Mouse (Mus musculus) midbrain, postnatal 0 days (tissue): ENCODE results near the gene F2r. TPM values are rescaled to one million over a fixed set of nuclear protein-coding genes. Genes with fewer than 3 reads are reported as not detected.

ENCODE experiments used
- ATAC-seq: fragments of 200-750 bp; cut with Nextera tagmentation; 2 replicates; pipeline ENCODE4 v1.8.0; 2017; ENCODE audit warnings: moderate number of reproducible peaks, mild to moderate bottlenecking, moderate TSS enrichment, moderate library complexity; ENCODE audit not compliant: low FRiP score
- DNase-seq: peaks from one replicate; pipeline ENCODE4 v3.0.0-alpha.2; 2015; ENCODE audit warnings: low spot score
- H3K27ac ChIP-seq: fragments of 300-500 bp; sonication (generic); 2 replicates; pipeline ENCODE4 v1.5.1; 2014; ENCODE audit warnings: low read depth, mild to moderate bottlenecking, low read length, mixed read lengths
- H3K27me3 ChIP-seq: fragments of 300-500 bp; sonication (generic); 2 replicates; pipeline ENCODE4 v1.6.1; 2014; ENCODE audit warnings: low read length, control low read depth, mixed read lengths; ENCODE audit not compliant: insufficient read depth
- H3K36me3 ChIP-seq: fragments of 300-500 bp; sonication (generic); 2 replicates; pipeline ENCODE4 v1.6.1; 2014; ENCODE audit warnings: low read length, control low read depth, mixed read lengths; ENCODE audit not compliant: insufficient read depth
- H3K4me1 ChIP-seq: fragments of 300-500 bp; sonication (generic); 2 replicates; pipeline ENCODE4 v1.6.1; 2014; ENCODE audit warnings: mild to moderate bottlenecking, control low read depth, antibody characterized with exemption, low read length, mixed read lengths; ENCODE audit not compliant: insufficient read depth
- H3K4me2 ChIP-seq: fragments of 300-500 bp; sonication (generic); 2 replicates; pipeline ENCODE4 v1.6.1; 2014; ENCODE audit warnings: low read depth, mild to moderate bottlenecking, low read length, mixed read lengths; ENCODE audit not compliant: poor library complexity, severe bottlenecking
- H3K4me3 ChIP-seq: fragments of 300-500 bp; sonication (generic); 2 replicates; pipeline ENCODE4 v1.5.1; 2014; ENCODE audit warnings: low read depth, mild to moderate bottlenecking, low read length, moderate library complexity
- H3K9ac ChIP-seq: fragments of 300-500 bp; sonication (generic); replicated peaks from 2 replicates; pipeline ENCODE4 v1.6.1; 2014; ENCODE audit warnings: mild to moderate bottlenecking, low read length, moderate library complexity, mixed read lengths; ENCODE audit not compliant: poor library complexity, severe bottlenecking
- H3K9me3 ChIP-seq: fragments of 300-500 bp; sonication (generic); 2 replicates; pipeline ENCODE4 v1.6.1; 2016; ENCODE audit warnings: low read length, control low read depth
- CTCF ChIP-seq: IDR thresholded peaks from 2 replicates; pipeline ENCODE4 v1.5.1; 2016; ENCODE audit warnings: antibody characterized with exemption, mild to moderate bottlenecking
- WGBS: fragments of 180-500 bp; shearing (Covaris S2); extraction: QIAGEN DNeasy Blood & Tissue Kit; methylation state at CpG from one replicate; pipeline ENCODE4 v1.1.7; 2014; 5-methylcytosine and 5-hydroxymethylcytosine counted together
- polyA plus RNA-seq: library from polyadenylated mRNA; unstranded; fragments of >200 nt; fragmentation: Nextera tagmentation; extraction: Ambion mirVana; gene quantifications from 2 replicates; pipeline ENCODE4 v1.2.1, GENCODE M21; 2015
- total RNA-seq: library from RNA; depleted of rRNA; stranded (reverse); fragments of >200 nt; gene quantifications from 2 replicates; pipeline ENCODE4 v1.2.3, GENCODE M21; 2014

F2r gene
- total and polyA plus RNA-seq, 2 experiments from 2014 or later = 28.8 to 48.3 TPM

GRCm38 (mm10) chr13:95596689-95597088, 21.6 kb downstream of the F2r start:
- no peak overlapping the region for H3K4me2 ChIP-seq

GRCm38 (mm10) chr13:95595921-95596320, 22.4 kb downstream of the F2r start:
- DNase-seq (no peak), ATAC-seq (no peak)
- 72% methylated on average over 5 of the region's 5 CpGs for WGBS
- H3K36me3 ChIP-seq = 0 out of 2 replicates have a peak, but pooled peaks cover 1% of the 10 kb centered on the region
- TF ChIP-seq CTCF = no peak
- no peaks in the 10 kb centered on the region for H3K27me3 ChIP-seq
- no peaks in the 10 kb centered on the region for H3K9me3 ChIP-seq
- no peak overlapping the region for H3K4me3 ChIP-seq
- no peak overlapping the region for H3K27ac ChIP-seq
- no peak overlapping the region for H3K4me2 ChIP-seq
- no peak overlapping the region for H3K9ac ChIP-seq
- no peaks in the 10 kb centered on the region for H3K4me1 ChIP-seq

More at GRCm38 (mm10) chr13:95596689-95597088, 21.6 kb downstream of the F2r start:
- ATAC-seq (no peak), DNase-seq (no peak)
- Histone ChIP-seq H3K4me1 (no peaks in the 10 kb centered on the region), H3K27me3 (no peaks in the 10 kb centered on the region), H3K36me3 (0 out of 2 replicates have a peak, but pooled peaks cover 5% of the 10 kb centered on the region), H3K9me3 (no peaks in the 10 kb centered on the region), H3K27ac (no peak overlapping the region), H3K4me3 (no peak overlapping the region), H3K9ac (no peak overlapping the region)
- WGBS = 71% methylated on average over 7 of the region's 7 CpGs
- TF ChIP-seq CTCF = no peak

GRCm38 (mm10) chr13:95595411-95595810, 22.9 kb downstream of the F2r start:
- Histone ChIP-seq H3K9ac (no peak overlapping the region), H3K4me3 (no peak overlapping the region), H3K27me3 (no peaks in the 10 kb centered on the region), H3K4me1 (no peaks in the 10 kb centered on the region), H3K4me2 (no peak overlapping the region), H3K27ac (no peak overlapping the region), H3K9me3 (no peaks in the 10 kb centered on the region), H3K36me3 (no peaks in the 10 kb centered on the region)
- ATAC-seq = no peak
- 90% methylated on average over 7 of the region's 7 CpGs for WGBS
- DNase-seq = no peak
- no peak for TF ChIP-seq CTCF

GRCm38 (mm10) chr13:95592860-95593259, 25.4 kb downstream of the F2r start:
- Histone ChIP-seq H3K27ac (no peak overlapping the region), H3K4me2 (no peak overlapping the region), H3K4me3 (no peak overlapping the region), H3K9me3 (no peaks in the 10 kb centered on the region), H3K9ac (no peak overlapping the region), H3K27me3 (no peaks in the 10 kb centered on the region), H3K4me1 (no peaks in the 10 kb centered on the region), H3K36me3 (no peaks in the 10 kb centered on the region)
- no peak for TF ChIP-seq CTCF
- DNase-seq (no peak), ATAC-seq (no peak)
- 84% methylated on average over 10 of the region's 10 CpGs for WGBS

- no peaks in the 10 kb centered on the region for H3K9me3 ChIP-seq
- DNase-seq (no peak), ATAC-seq (no peak)
- no peaks in the 10 kb centered on the region for H3K27me3 ChIP-seq
- H3K27ac ChIP-seq = no peak overlapping the region
- no peak overlapping the region for H3K4me2 ChIP-seq
- TF ChIP-seq CTCF = no peak
- no peak overlapping the region for H3K4me3 ChIP-seq
- no peak overlapping the region for H3K9ac ChIP-seq
- H3K36me3 ChIP-seq = no peaks in the 10 kb centered on the region
- no peaks in the 10 kb centered on the region for H3K4me1 ChIP-seq
- WGBS = 83% methylated on average over 3 of the region's 3 CpGs
These were observed 26.7 kb downstream of the F2r start for GRCm38 (mm10) chr13:95591606-95592005.

GRCm38 (mm10) chr13:95587628-95588027, 30.7 kb downstream of the F2r start:
- no peak overlapping the region for H3K4me3 ChIP-seq
- no peaks in the 10 kb centered on the region; the same call in 1 of the 2 replicates for H3K4me1 ChIP-seq
- H3K4me2 ChIP-seq = no peak overlapping the region
- no peaks in the 10 kb centered on the region for H3K9me3 ChIP-seq
- no peak overlapping the region for H3K9ac ChIP-seq
- DNase-seq (no peak), ATAC-seq (no peak)
- no peaks in the 10 kb centered on the region for H3K36me3 ChIP-seq
- H3K27me3 ChIP-seq = no peaks in the 10 kb centered on the region
- no peak for TF ChIP-seq CTCF
- no peak overlapping the region for H3K27ac ChIP-seq
- 87% methylated on average over 4 of the region's 4 CpGs for WGBS
